9 mouse cellular contexts compared by ENCODE assay signal in genomic region chr3:107696910-107697309, GRCm38 (mm10). TPM values are rescaled to one million over a fixed set of nuclear protein-coding genes. Genes with fewer than 3 reads are reported as not detected.
A peak's percentile ranks its signal among the peaks of the same experiment; 100 is the strongest.
DNase-seq lines count a peak whose midpoint lies in the region; ATAC-seq and TF ChIP-seq lines count a peak whose summit lies in the region.
"Had no signal": no experiment of that assay in that cellular context is flagged by ENCODE, and none has a peak within 500 bp of the region (broad histone marks: within the 10 kb centered on the region; RNA-seq: fewer than 3 reads in every experiment).

No protein-coding gene starts in this region.

- no peak overlapping the region for H3K27ac ChIP-seq in heart, embryonic 12.5 days (ENCODE audit: poor library complexity, severe bottlenecking)
- no peak overlapping the region for H3K27ac ChIP-seq in MEL (ENCODE audit: control insufficient read depth, low read depth, low read length)
- no peak overlapping the region for H3K27ac ChIP-seq in forebrain, postnatal 0 days (ENCODE audit: low read depth, low read length)
- H3K27ac ChIP-seq in midbrain, embryonic 10.5 days (replicated peaks): peak overlapping the region; percentile 96; the same call in 1 of the 2 replicates
- H3K27ac ChIP-seq in thymus, adult 2 months (ENCODE audit: control insufficient read depth, insufficient read depth, low read length): no peak overlapping the region

- no peak overlapping the region for H3K4me3 ChIP-seq in heart, embryonic 12.5 days
- H3K4me3 ChIP-seq in MEL (ENCODE audit: control insufficient read depth in 1 of 2, insufficient read depth in 1 of 2, low read depth in 2 of 2, low read length in 2 of 2): peak overlapping the region in 1 of 2 experiments; percentile 31; a peak in 2 of 4 replicates
- no peak overlapping the region for H3K4me3 ChIP-seq in forebrain, postnatal 0 days (ENCODE audit: low read depth, low read length)
- peak overlapping the region; percentile 79 for H3K4me3 ChIP-seq in midbrain, embryonic 10.5 days
- no peak overlapping the region for H3K4me3 ChIP-seq in thymus, adult 2 months (ENCODE audit: control insufficient read depth, insufficient read depth, low read length)

- TF ChIP-seq RAD21 in MEL (IDR thresholded peaks at IDR 0.05; ENCODE audit: low read depth, low read length): no peak

- no peaks in the 10 kb centered on the region for H3K36me3 ChIP-seq in heart, embryonic 12.5 days
- H3K36me3 ChIP-seq in MEL (ENCODE audit: control insufficient read depth in 1 of 2, insufficient read depth in 2 of 2, low read length in 2 of 2): peaks cover 7 to 27% of the 10 kb centered on the region in 2 experiments; a peak in 3 of 4 replicates
- no peaks in the 10 kb centered on the region for H3K36me3 ChIP-seq in forebrain, postnatal 0 days (ENCODE audit: insufficient read depth)
- 0 out of 2 replicates have a peak, but pooled peaks cover 3% of the 10 kb centered on the region for H3K36me3 ChIP-seq in midbrain, embryonic 10.5 days
- H3K36me3 ChIP-seq in thymus, adult 2 months (ENCODE audit: control insufficient read depth, insufficient read depth, low read length): no peaks in the 10 kb centered on the region

- no peak; a peak in 1 of 6 replicates for TF ChIP-seq CTCF in MEL (IDR thresholded peaks at IDR 0.05 in 2 of 3, conservative IDR thresholded peaks at IDR 0.05 in 1 of 3; ENCODE audit: control insufficient read depth in 1 of 3, insufficient read depth in 1 of 3, low read depth in 2 of 3, low read length in 3 of 3, poor library complexity in 1 of 3, severe bottlenecking in 1 of 3)
- TF ChIP-seq CTCF in forebrain, postnatal 0 days (IDR thresholded peaks at IDR 0.05; ENCODE audit: low read depth): no peak
- no peak for TF ChIP-seq CTCF in thymus, adult 2 months (IDR thresholded peaks at IDR 0.05; ENCODE audit: borderline replicate concordance, control insufficient read depth, extremely low read depth, insufficient read depth, low read length, poor library complexity)

- ATAC-seq in heart, embryonic 12.5 days (ENCODE audit: insufficient number of reproducible peaks, low FRiP score): no peak
- ATAC-seq in forebrain, postnatal 0 days: no peak

- no peak overlapping the region for H3K9ac ChIP-seq in heart, embryonic 12.5 days
- H3K9ac ChIP-seq in MEL (ENCODE audit: control insufficient read depth, low read depth, low read length, poor library complexity, severe bottlenecking): peak overlapping the region; percentile 38
- no peak overlapping the region for H3K9ac ChIP-seq in forebrain, postnatal 0 days

- peaks cover 30% of the 10 kb centered on the region for H3K79me2 ChIP-seq in MEL (ENCODE audit: control insufficient read depth, insufficient read depth, low read length, poor library complexity)

- WGBS in heart, embryonic 12.5 days: 28% methylated on average over 3 of the region's 3 CpGs
- WGBS in forebrain, postnatal 0 days: 46% methylated on average over 3 of the region's 3 CpGs
- 46% methylated on average over 3 of the region's 3 CpGs for WGBS in midbrain, embryonic 10.5 days
- 63% methylated on average over 3 of the region's 3 CpGs for WGBS in thymus, adult 2 months

- TF ChIP-seq POLR2A in MEL (IDR thresholded peaks at IDR 0.05; ENCODE audit: control insufficient read depth in 1 of 2, insufficient read depth in 1 of 2, low read depth in 1 of 2, low read length in 2 of 2, poor library complexity in 1 of 2): no peak
- no peak for TF ChIP-seq POLR2A in thymus, adult 2 months (IDR thresholded peaks at IDR 0.05; ENCODE audit: control insufficient read depth, extremely low read depth, insufficient read depth, low read length, poor library complexity)

- peaks cover 17% of the 10 kb centered on the region for H3K4me1 ChIP-seq in heart, embryonic 12.5 days (replicated peaks)
- peaks cover 10 to 11% of the 10 kb centered on the region in 2 experiments; a peak in 3 of 4 replicates for H3K4me1 ChIP-seq in MEL (ENCODE audit: control insufficient read depth in 1 of 2, insufficient read depth in 2 of 2, low read length in 2 of 2)
- H3K4me1 ChIP-seq in forebrain, postnatal 0 days (ENCODE audit: insufficient read depth): peaks cover 26% of the 10 kb centered on the region
- H3K4me1 ChIP-seq in midbrain, embryonic 10.5 days: peaks cover 31% of the 10 kb centered on the region
- H3K4me1 ChIP-seq in thymus, adult 2 months (replicated peaks; ENCODE audit: control insufficient read depth, insufficient read depth, low read length): peaks cover 9% of the 10 kb centered on the region

- H3K4me2 ChIP-seq in heart, embryonic 12.5 days: 0 out of 2 replicates have a peak overlapping the region, but pooled peaks have one; percentile 16
- H3K4me2 ChIP-seq in forebrain, postnatal 0 days (ENCODE audit: low read depth): peak overlapping the region; percentile 20; the same call in 1 of the 2 replicates

- no peak for DNase-seq in heart, adult 18-20 months
- DNase-seq in MEL (ENCODE audit: low read depth, low spot score) (no peak), adipocyte (ENCODE audit: low spot score) (no peak)
- DNase-seq in forebrain, postnatal 0 days: no peak
- DNase-seq in midbrain, embryonic 10.5 days (ENCODE audit: low spot score): no peak
- no peak for DNase-seq in thymus, adult 2 months
- no peak for DNase-seq in frontal cortex, postnatal 36 days (ENCODE audit: low spot score in 2 of 2)

- H3K9me3 ChIP-seq in heart, embryonic 12.5 days (replicated peaks): no peaks in the 10 kb centered on the region
- H3K9me3 ChIP-seq in MEL (replicated peaks; ENCODE audit: insufficient read depth, low read length): no peaks in the 10 kb centered on the region
- no peaks in the 10 kb centered on the region for H3K9me3 ChIP-seq in forebrain, postnatal 0 days (ENCODE audit: low read length)
- H3K9me3 ChIP-seq in midbrain, embryonic 10.5 days (replicated peaks): no peaks in the 10 kb centered on the region

- no peak for TF ChIP-seq EP300 in MEL (IDR thresholded peaks at IDR 0.05; ENCODE audit: low read depth in 1 of 2, low read length in 2 of 2)

- H3K27me3 ChIP-seq in heart, embryonic 12.5 days (replicated peaks): no peaks in the 10 kb centered on the region
- peaks cover 0 to 2% of the 10 kb centered on the region in 2 experiments; a peak in 3 of 4 replicates for H3K27me3 ChIP-seq in MEL (ENCODE audit: control insufficient read depth in 1 of 2, insufficient read depth in 2 of 2, low read length in 2 of 2)
- no peaks in the 10 kb centered on the region for H3K27me3 ChIP-seq in forebrain, postnatal 0 days (ENCODE audit: insufficient read depth, low read length)
- H3K27me3 ChIP-seq in midbrain, embryonic 10.5 days (ENCODE audit: low read depth, poor library complexity, severe bottlenecking): no peaks in the 10 kb centered on the region
- no peaks in the 10 kb centered on the region for H3K27me3 ChIP-seq in thymus, adult 2 months (ENCODE audit: control insufficient read depth, insufficient read depth, low read length)
- H3K27me3 ChIP-seq: CH12.LX had no signal

TF ChIP-seq in MEL, 35 proteins besides CTCF, POLR2A, EP300 and RAD21:
- TF ChIP-seq GATA1 (IDR thresholded peaks at IDR 0.05; ENCODE audit: low read depth, low read length): no peak
- TF ChIP-seq MAFK (IDR thresholded peaks at IDR 0.05; ENCODE audit: borderline replicate concordance, low read depth, low read length): no peak
- TF ChIP-seq E2F4 (IDR thresholded peaks at IDR 0.05; ENCODE audit: borderline replicate concordance, low read depth, low read length): no peak
- TF ChIP-seq NELFE (IDR thresholded peaks at IDR 0.05; ENCODE audit: low read depth, low read length): no peak
- TF ChIP-seq MAX (IDR thresholded peaks at IDR 0.05; ENCODE audit: low read length): no peak
- TF ChIP-seq MAZ (IDR thresholded peaks at IDR 0.05; ENCODE audit: low read depth, low read length): no peak
- no peak for TF ChIP-seq ZKSCAN1 (IDR thresholded peaks at IDR 0.05; ENCODE audit: low read depth, low read length)
- TF ChIP-seq GABPA (IDR thresholded peaks at IDR 0.05; ENCODE audit: low read depth, low read length): no peak

RNA-seq across cellular contexts. Expression of gene Ahcyl1, which starts 0.6 kb away (rescaled TPM):
- 69.3 and 74.0 TPM in 2 replicates for polyA plus RNA-seq in heart, embryonic 12.5 days (2016; fragmentation: Nextera tagmentation; extraction: Ambion mirVana)
- total RNA-seq in heart, adult 18-20 months (2021): 10 to 100 TPM; 73.1 to 90.9 TPM
- total RNA-seq in MEL (2012; rRNA removed): 28.0 and 32.4 TPM in 2 replicates
- polyA plus RNA-seq in MEL (2012; ENCODE audit: insufficient read depth in 1 of 2, insufficient read length in 2 of 2, low read depth in 1 of 2, low replicate concordance in 2 of 2, missing spikeins in 1 of 2): 100 to 1,000 TPM; 104 to 105 TPM
- total RNA-seq in forebrain, postnatal 0 days (2014; rRNA removed): 54.2 and 54.6 TPM in 2 replicates
- 79.2 and 100 TPM in 2 replicates for polyA plus RNA-seq in forebrain, postnatal 0 days (2015; fragmentation: Nextera tagmentation; extraction: Ambion mirVana)
- polyA plus RNA-seq in midbrain, embryonic 10.5 days (2016; fragmentation: Nextera tagmentation; extraction: Ambion mirVana): 92.4 and 99.8 TPM in 2 replicates
- 54.4 and 61.2 TPM in 2 replicates for polyA plus RNA-seq in thymus, adult 2 months (2012; rRNA removed)
